Mouse (Mus musculus): Measurements from ENCODE around the gene Kcna7. TPM values are rescaled to one million over a fixed set of nuclear protein-coding genes. Genes with fewer than 3 reads are reported as not detected.

Kcna7 gene
- polyA plus RNA-seq, 1 experiment from 2014 or later, result not detected

GRCm38 (mm10) chr7:45446589-45446988, 41.1 kb downstream of the Kcna7 start:
- H3K4me2 ChIP-seq (ENCODE audit: low read length), result no peak overlapping the region
- no peak overlapping the region for H3K4me3 ChIP-seq (replicated peaks; ENCODE audit: low read depth, low read length)
- H3K27ac ChIP-seq (replicated peaks; ENCODE audit: low read depth, low read length), result no peak overlapping the region
- no peak for ATAC-seq (ENCODE audit: low FRiP score, low TSS enrichment)
- H3K9ac ChIP-seq (replicated peaks; ENCODE audit: low read length), result no peak overlapping the region
- DNase-seq, result no peak
- H3K36me3 ChIP-seq (ENCODE audit: control insufficient read depth, insufficient read depth, low read length), result peaks cover 50% of the 10 kb centered on the region
- H3K27me3 ChIP-seq (ENCODE audit: control insufficient read depth, insufficient read depth, low read length), result no peaks in the 10 kb centered on the region
- H3K9me3 ChIP-seq (ENCODE audit: control insufficient read depth, low read length), result no peaks in the 10 kb centered on the region
- H3K4me1 ChIP-seq (ENCODE audit: control insufficient read depth, insufficient read depth, low read length), result no peaks in the 10 kb centered on the region

GRCm38 (mm10) chr7:45447325-45447990, 42.0 kb downstream of the Kcna7 start:
- peak; percentile 61 for DNase-seq
- Histone ChIP-seq H3K4me1 (ENCODE audit: control insufficient read depth, insufficient read depth, low read length) (no peaks in the 10 kb centered on the region), H3K36me3 (ENCODE audit: control insufficient read depth, insufficient read depth, low read length) (peaks cover 53% of the 10 kb centered on the region), H3K4me3 (replicated peaks; ENCODE audit: low read depth, low read length) (no peak overlapping the region), H3K4me2 (ENCODE audit: low read length) (no peak overlapping the region), H3K27me3 (ENCODE audit: control insufficient read depth, insufficient read depth, low read length) (no peaks in the 10 kb centered on the region), H3K9me3 (ENCODE audit: control insufficient read depth, low read length) (no peaks in the 10 kb centered on the region), H3K9ac (replicated peaks; ENCODE audit: low read length) (no peak overlapping the region), H3K27ac (replicated peaks; ENCODE audit: low read depth, low read length) (no peak overlapping the region)
- no peak for ATAC-seq (ENCODE audit: low FRiP score, low TSS enrichment)
- 40% methylated on average over 11 of the region's 11 CpGs for WGBS

- no peak for ATAC-seq (ENCODE audit: low FRiP score, low TSS enrichment)
- no peaks in the 10 kb centered on the region for H3K4me1 ChIP-seq (ENCODE audit: control insufficient read depth, insufficient read depth, low read length)
- H3K4me2 ChIP-seq (ENCODE audit: low read length), result no peak overlapping the region
- no peak overlapping the region for H3K4me3 ChIP-seq (replicated peaks; ENCODE audit: low read depth, low read length)
- 95% methylated on average over 1 of the region's 1 CpGs for WGBS
- no peak for DNase-seq
- H3K27ac ChIP-seq (replicated peaks; ENCODE audit: low read depth, low read length), result no peak overlapping the region
- no peaks in the 10 kb centered on the region for H3K9me3 ChIP-seq (ENCODE audit: control insufficient read depth, low read length)
- H3K27me3 ChIP-seq (ENCODE audit: control insufficient read depth, insufficient read depth, low read length), result no peaks in the 10 kb centered on the region
- peaks cover 51% of the 10 kb centered on the region for H3K36me3 ChIP-seq (ENCODE audit: control insufficient read depth, insufficient read depth, low read length)
- H3K9ac ChIP-seq (replicated peaks; ENCODE audit: low read length), result no peak overlapping the region
Measured at GRCm38 (mm10) chr7:45449974-45450373, 44.5 kb downstream of the Kcna7 start.

GRCm38 (mm10) chr7:45451344-45451982, 46.0 kb downstream of the Kcna7 start:
- 0 out of 2 replicates have a peak overlapping the region, but pooled peaks have one; percentile 17 for H3K9ac ChIP-seq (replicated peaks; ENCODE audit: low read length)
- no peak overlapping the region for H3K27ac ChIP-seq (replicated peaks; ENCODE audit: low read depth, low read length)
- no peaks in the 10 kb centered on the region for H3K9me3 ChIP-seq (ENCODE audit: control insufficient read depth, low read length)
- H3K4me1 ChIP-seq (ENCODE audit: control insufficient read depth, insufficient read depth, low read length), result no peaks in the 10 kb centered on the region
- H3K36me3 ChIP-seq (ENCODE audit: control insufficient read depth, insufficient read depth, low read length), result peaks cover 53% of the 10 kb centered on the region
- ATAC-seq (ENCODE audit: low FRiP score, low TSS enrichment) (peak; percentile 55; the same call in 1 of the 2 replicates), DNase-seq (peak; percentile 90)
- H3K27me3 ChIP-seq (ENCODE audit: control insufficient read depth, insufficient read depth, low read length), result no peaks in the 10 kb centered on the region
- H3K4me3 ChIP-seq (replicated peaks; ENCODE audit: low read depth, low read length), result no peak overlapping the region
- H3K4me2 ChIP-seq (ENCODE audit: low read length), result no peak overlapping the region; the same call in 1 of the 2 replicates
- WGBS, result 53% methylated on average over 23 of the region's 23 CpGs

GRCm38 (mm10) chr7:45454971-45455370, 49.5 kb downstream of the Kcna7 start:
- H3K36me3 ChIP-seq (ENCODE audit: control insufficient read depth, insufficient read depth, low read length), result peaks cover 60% of the 10 kb centered on the region
- no peak for ATAC-seq (ENCODE audit: low FRiP score, low TSS enrichment)
- no peak for DNase-seq
- H3K27me3 ChIP-seq (ENCODE audit: control insufficient read depth, insufficient read depth, low read length), result no peaks in the 10 kb centered on the region
- no peaks in the 10 kb centered on the region for H3K9me3 ChIP-seq (ENCODE audit: control insufficient read depth, low read length)
- 87% methylated on average over 15 of the region's 15 CpGs for WGBS
- no peak overlapping the region for H3K9ac ChIP-seq (replicated peaks; ENCODE audit: low read length)
- H3K4me1 ChIP-seq (ENCODE audit: control insufficient read depth, insufficient read depth, low read length), result peaks cover 17% of the 10 kb centered on the region
- H3K27ac ChIP-seq (replicated peaks; ENCODE audit: low read depth, low read length), result no peak overlapping the region
- H3K4me2 ChIP-seq (ENCODE audit: low read length), result no peak overlapping the region
- H3K4me3 ChIP-seq (replicated peaks; ENCODE audit: low read depth, low read length), result no peak overlapping the region

- no peaks in the 10 kb centered on the region for H3K9me3 ChIP-seq (ENCODE audit: control insufficient read depth, low read length)
- ATAC-seq (ENCODE audit: low FRiP score, low TSS enrichment), result no peak
- peaks cover 58% of the 10 kb centered on the region for H3K36me3 ChIP-seq (ENCODE audit: control insufficient read depth, insufficient read depth, low read length)
- H3K4me1 ChIP-seq (ENCODE audit: control insufficient read depth, insufficient read depth, low read length), result peaks cover 28% of the 10 kb centered on the region
- WGBS, result 81% methylated on average over 13 of the region's 13 CpGs
- no peak overlapping the region for H3K4me3 ChIP-seq (replicated peaks; ENCODE audit: low read depth, low read length)
- no peak overlapping the region for H3K9ac ChIP-seq (replicated peaks; ENCODE audit: low read length)
- H3K4me2 ChIP-seq (ENCODE audit: low read length), result no peak overlapping the region
- H3K27me3 ChIP-seq (ENCODE audit: control insufficient read depth, insufficient read depth, low read length), result no peaks in the 10 kb centered on the region
- no peak overlapping the region for H3K27ac ChIP-seq (replicated peaks; ENCODE audit: low read depth, low read length)
- no peak for DNase-seq
Measured at GRCm38 (mm10) chr7:45455932-45456696, 50.7 kb downstream of the Kcna7 start.

- peaks cover 28% of the 10 kb centered on the region for H3K4me1 ChIP-seq (ENCODE audit: control insufficient read depth, insufficient read depth, low read length)
- H3K36me3 ChIP-seq (ENCODE audit: control insufficient read depth, insufficient read depth, low read length), result peaks cover 56% of the 10 kb centered on the region
- no peak for DNase-seq
- no peaks in the 10 kb centered on the region for H3K27me3 ChIP-seq (ENCODE audit: control insufficient read depth, insufficient read depth, low read length)
- peak overlapping the region; percentile 32; the same call in 1 of the 2 replicates for H3K27ac ChIP-seq (replicated peaks; ENCODE audit: low read depth, low read length)
- peak overlapping the region; percentile 88 for H3K4me3 ChIP-seq (replicated peaks; ENCODE audit: low read depth, low read length)
- peak overlapping the region; percentile 88; the same call in 1 of the 2 replicates for H3K9ac ChIP-seq (replicated peaks; ENCODE audit: low read length)
- no peaks in the 10 kb centered on the region for H3K9me3 ChIP-seq (ENCODE audit: control insufficient read depth, low read length)
- peak overlapping the region; percentile 90 for H3K4me2 ChIP-seq (ENCODE audit: low read length)
- 61% methylated on average over 9 of the region's 9 CpGs for WGBS
- no peak for ATAC-seq (ENCODE audit: low FRiP score, low TSS enrichment)
Measured at GRCm38 (mm10) chr7:45456721-45457203, 51.3 kb downstream of the Kcna7 start.

- ATAC-seq (ENCODE audit: low FRiP score, low TSS enrichment) (no peak), DNase-seq (no peak)
- Histone ChIP-seq H3K9me3 (ENCODE audit: control insufficient read depth, low read length) (no peaks in the 10 kb centered on the region), H3K4me2 (ENCODE audit: low read length) (peak overlapping the region; percentile 90), H3K4me3 (replicated peaks; ENCODE audit: low read depth, low read length) (peak overlapping the region; percentile 88), H3K9ac (replicated peaks; ENCODE audit: low read length) (peak overlapping the region; percentile 88), H3K4me1 (ENCODE audit: control insufficient read depth, insufficient read depth, low read length) (peaks cover 28% of the 10 kb centered on the region), H3K27me3 (ENCODE audit: control insufficient read depth, insufficient read depth, low read length) (no peaks in the 10 kb centered on the region), H3K27ac (replicated peaks; ENCODE audit: low read depth, low read length) (peak overlapping the region; percentile 32; the same call in 1 of the 2 replicates), H3K36me3 (ENCODE audit: control insufficient read depth, insufficient read depth, low read length) (peaks cover 56% of the 10 kb centered on the region)
- 76% methylated on average over 10 of the region's 10 CpGs for WGBS
Measured at GRCm38 (mm10) chr7:45457204-45458060, 52.0 kb downstream of the Kcna7 start.

Measured in midbrain, embryonic 14.5 days (tissue).